Mouse (Mus musculus) ES-Bruce4 (cell line): ENCODE data around the gene Ctbs.

Source experiments
- CTCF ChIP-seq: IDR thresholded peaks from one replicate; pipeline ENCODE4 v1.8.1; 2011; ENCODE audit warnings: low read depth, low read length
- EP300 ChIP-seq: IDR thresholded peaks from 2 replicates; pipeline ENCODE4 v1.6.1; 2011; ENCODE audit warnings: low read depth, low read length; ENCODE audit not compliant: insufficient read depth
- POLR2A ChIP-seq: IDR thresholded peaks from one replicate; pipeline ENCODE4 v1.8.1; 2011; ENCODE audit warnings: low read length; ENCODE audit not compliant: insufficient read depth

GRCm38 (mm10) chr3:146442484-146442883, 7.1 kb upstream of the Ctbs start:
- TF ChIP-seq EP300 (no peak), CTCF (no peak), POLR2A (no peak)
